Mouse (Mus musculus) small intestine, adult 2 months (tissue): ENCODE data around the gene Cetn4.

Experiments
- CTCF ChIP-seq: fragments of 200-500 bp; IDR thresholded peaks from 2 replicates; pipeline ENCODE4 v1.5.1; 2012; ENCODE audit warnings: low read depth, mild to moderate bottlenecking, control low read depth, inconsistent platforms, low read length, moderate library complexity, mixed read lengths; ENCODE audit not compliant: insufficient replicate concordance, insufficient read length; ENCODE audit errors: extremely low read depth
- POLR2A ChIP-seq: fragments of 200-500 bp; IDR thresholded peaks from 2 replicates; pipeline ENCODE4 v1.6.1; 2012; ENCODE audit warnings: low read depth, mild to moderate bottlenecking, control low read depth, inconsistent platforms, low read length, moderate library complexity

DNA sequence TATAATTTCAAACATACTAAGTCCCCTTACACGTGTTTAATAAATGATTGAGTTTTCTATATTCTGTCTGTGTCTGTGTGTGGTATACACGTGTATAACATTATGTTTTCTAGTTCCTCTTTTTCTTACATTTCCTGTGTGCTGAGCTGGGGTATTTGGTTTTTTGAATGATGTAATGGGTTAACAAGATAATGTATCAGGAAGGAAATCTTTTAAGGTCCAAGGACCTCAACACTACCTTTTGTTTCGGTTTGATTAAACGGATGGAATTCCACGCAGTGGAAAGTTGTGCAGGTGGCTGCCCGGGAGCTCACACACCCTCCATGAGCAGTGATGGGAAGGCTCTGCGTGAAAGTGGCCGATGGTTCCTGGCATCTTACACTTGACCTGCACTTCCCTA, 31.6 kb downstream of the Cetn4 start:
- no peak for TF ChIP-seq CTCF
- TF ChIP-seq POLR2A, result no peak
